Mouse (Mus musculus) ES-E14 (cell line): ENCODE results near the gene Osbpl2.

Experiments
- CHD2 ChIP-seq: IDR thresholded peaks from 2 replicates; pipeline ENCODE4 v1.6.1; 2014; ENCODE audit warnings: mild to moderate bottlenecking, low read depth, low read length, inconsistent platforms
- HCFC1 ChIP-seq: IDR thresholded peaks from 2 replicates; pipeline ENCODE4 v1.6.1; 2012; ENCODE audit warnings: low read length, inconsistent platforms, borderline replicate concordance; ENCODE audit not compliant: insufficient read depth
- MAFK ChIP-seq: IDR thresholded peaks from 2 replicates; pipeline ENCODE4 v1.6.1; 2014; ENCODE audit warnings: mild to moderate bottlenecking, low read depth, low read length, inconsistent platforms; ENCODE audit not compliant: insufficient read depth
- ZC3H11A ChIP-seq: IDR thresholded peaks from 2 replicates; pipeline ENCODE4 v1.6.1; 2012; ENCODE audit warnings: low read depth, mild to moderate bottlenecking, inconsistent platforms, low read length, borderline replicate concordance
- ZNF384 ChIP-seq: IDR thresholded peaks from 2 replicates; pipeline ENCODE4 v1.6.1; 2012; ENCODE audit warnings: low read depth, low read length, inconsistent platforms

GRCm38 (mm10) chr2:180212255-180212654 lies 93.1 kb downstream of the Osbpl2 start:
- TF ChIP-seq ZNF384 (0 out of 2 replicates have a peak, but pooled peaks have one; percentile 23), HCFC1 (no peak), CHD2 (no peak), ZC3H11A (no peak), MAFK (no peak)
